Mouse (Mus musculus) neural tube, embryonic 12.5 days (tissue): Measurements from ENCODE around the gene Sgca. TPM values are rescaled to one million over a fixed set of nuclear protein-coding genes. Genes with fewer than 3 reads are reported as not detected.

ENCODE experiments used
- ATAC-seq: fragments of 200-750 bp; cut with Nextera tagmentation; 2 replicates; pipeline ENCODE4 v1.8.0; 2017; ENCODE audit warnings: low read depth, mild to moderate bottlenecking, moderate TSS enrichment, moderate library complexity; ENCODE audit not compliant: low FRiP score
- H3K27ac ChIP-seq: fragments of 300-500 bp; sonication (generic); 2 replicates; pipeline ENCODE4 v1.5.1; 2016
- H3K27me3 ChIP-seq: fragments of 300-500 bp; sonication (generic); replicated peaks from 2 replicates; pipeline ENCODE4 v1.6.1; 2016; ENCODE audit warnings: mild to moderate bottlenecking
- H3K36me3 ChIP-seq: fragments of 300-500 bp; sonication (generic); 2 replicates; pipeline ENCODE4 v1.6.1; 2016; ENCODE audit warnings: mild to moderate bottlenecking
- H3K4me1 ChIP-seq: fragments of 300-500 bp; sonication (generic); 2 replicates; pipeline ENCODE4 v1.6.1; 2016
- H3K4me2 ChIP-seq: fragments of 300-500 bp; sonication (generic); replicated peaks from 2 replicates; pipeline ENCODE4 v1.6.1; 2016; ENCODE audit warnings: mild to moderate bottlenecking
- H3K4me3 ChIP-seq: fragments of 300-500 bp; sonication (generic); 2 replicates; pipeline ENCODE4 v1.5.1; 2016
- H3K9ac ChIP-seq: fragments of 300-500 bp; sonication (generic); 2 replicates; pipeline ENCODE4 v1.6.1; 2016; ENCODE audit warnings: mild to moderate bottlenecking
- H3K9me3 ChIP-seq: fragments of 300-500 bp; sonication (generic); 2 replicates; pipeline ENCODE4 v1.6.1; 2016; ENCODE audit warnings: mild to moderate bottlenecking
- WGBS: fragments of 180-500 bp; shearing (Covaris S2); methylation state at CpG from one replicate; pipeline ENCODE4 v1.1.7; 2016; 5-methylcytosine and 5-hydroxymethylcytosine counted together
- polyA plus RNA-seq: library from polyadenylated mRNA; unstranded; fragments of >200 nt; fragmentation: Nextera tagmentation; extraction: Ambion mirVana; gene quantifications from 2 replicates; pipeline ENCODE4 v1.2.1, GENCODE M21; 2016

The Sgca gene
- polyA plus RNA-seq, 1 experiment from 2014 or later: 0.90 TPM

GRCm38 (mm10) chr11:94915675-94916403, 60.3 kb downstream of the Sgca start:
- no peak overlapping the region for H3K9ac ChIP-seq
- ATAC-seq: no peak
- WGBS: 32% methylated on average over 13 of the region's 16 CpGs
- H3K4me2 ChIP-seq: no peak overlapping the region
- H3K4me1 ChIP-seq: peaks cover 5% of the 10 kb centered on the region; the same call in 1 of the 2 replicates
- H3K27me3 ChIP-seq: no peaks in the 10 kb centered on the region
- H3K4me3 ChIP-seq: no peak overlapping the region
- no peaks in the 10 kb centered on the region for H3K9me3 ChIP-seq
- H3K36me3 ChIP-seq: no peaks in the 10 kb centered on the region
- no peak overlapping the region for H3K27ac ChIP-seq

GRCm38 (mm10) chr11:94913302-94914090, 62.6 kb downstream of the Sgca start:
- ATAC-seq: no peak
- WGBS: 64% methylated on average over 6 of the region's 6 CpGs
- Histone ChIP-seq H3K27me3 (no peaks in the 10 kb centered on the region), H3K4me3 (no peak overlapping the region), H3K4me1 (peaks cover 5% of the 10 kb centered on the region; the same call in 1 of the 2 replicates), H3K36me3 (no peaks in the 10 kb centered on the region), H3K9ac (no peak overlapping the region), H3K27ac (no peak overlapping the region), H3K4me2 (no peak overlapping the region), H3K9me3 (no peaks in the 10 kb centered on the region)

Other genes starting within 250 kb of the Sgca start
- gene Cdc34b, start 234.5 kb downstream of the Sgca start, polyA plus RNA-seq: not detected in 2 replicates
- not detected in 2 replicates for gene Tmem92, start 193.6 kb downstream of the Sgca start, polyA plus RNA-seq
- 209 and 219 TPM in 2 replicates for gene Col1a1, start 40.1 kb downstream of the Sgca start, polyA plus RNA-seq
- gene Hils1, start 8.7 kb downstream of the Sgca start, polyA plus RNA-seq: not detected in 2 replicates
- gene Ppp1r9b, start 14.7 kb upstream of the Sgca start, polyA plus RNA-seq: 18.2 and 19.7 TPM in 2 replicates
- gene Samd14, start 33.6 kb upstream of the Sgca start, polyA plus RNA-seq: 101 and 106 TPM in 2 replicates
- 20.5 and 20.6 TPM in 2 replicates for gene Pdk2, start 65.0 kb upstream of the Sgca start, polyA plus RNA-seq
- gene Itga3, start 100.5 kb upstream of the Sgca start, polyA plus RNA-seq: 7.6 and 9.3 TPM in 2 replicates
- gene Dlx3, start 143.8 kb upstream of the Sgca start, polyA plus RNA-seq: 0.81 and 1.2 TPM in 2 replicates
- 0.10 and 0.22 TPM in 2 replicates for gene Dlx4, start 169.9 kb upstream of the Sgca start, polyA plus RNA-seq